Mouse (Mus musculus) kidney, postnatal 0 days (tissue): ENCODE measurements around the gene Fam120b. TPM values are rescaled to one million over a fixed set of nuclear protein-coding genes. Genes with fewer than 3 reads are reported as not detected.

Experiments used
- ATAC-seq: fragments of 200-750 bp; cut with Nextera tagmentation; replicated peaks from 2 replicates; pipeline ENCODE4 v1.8.0; 2017; ENCODE audit warnings: low read depth, moderate number of reproducible peaks, moderate TSS enrichment, moderate library complexity; ENCODE audit not compliant: low FRiP score
- DNase-seq: peaks from one replicate; pipeline ENCODE4 v3.0.0-alpha.2; 2016; ENCODE audit warnings: low spot score
- H3K27ac ChIP-seq: fragments of 300-500 bp; sonication (generic); 2 replicates; pipeline ENCODE4 v1.5.1; 2014; ENCODE audit warnings: mild to moderate bottlenecking
- H3K27me3 ChIP-seq: fragments of 300-500 bp; sonication (generic); 2 replicates; pipeline ENCODE4 v1.6.1; 2014; ENCODE audit warnings: low read length, mixed read lengths; ENCODE audit not compliant: insufficient read depth
- H3K36me3 ChIP-seq: fragments of 300-500 bp; sonication (generic); 2 replicates; pipeline ENCODE4 v1.6.1; 2014; ENCODE audit warnings: low read length, mixed read lengths; ENCODE audit not compliant: insufficient read depth
- H3K4me1 ChIP-seq: fragments of 300-500 bp; sonication (generic); replicated peaks from 2 replicates; pipeline ENCODE4 v1.6.1; 2014; ENCODE audit warnings: antibody characterized with exemption, low read length, mixed read lengths; ENCODE audit not compliant: insufficient read depth
- H3K4me2 ChIP-seq: fragments of 300-500 bp; sonication (generic); 2 replicates; pipeline ENCODE4 v1.6.1; 2014; ENCODE audit warnings: mild to moderate bottlenecking, low read length, moderate library complexity, mixed read lengths
- H3K4me3 ChIP-seq: fragments of 300-500 bp; sonication (generic); replicated peaks from 2 replicates; pipeline ENCODE4 v1.5.1; 2014; ENCODE audit warnings: low read depth, low read length
- H3K9ac ChIP-seq: fragments of 300-500 bp; sonication (generic); 2 replicates; pipeline ENCODE4 v1.6.1; 2014; ENCODE audit warnings: low read depth, low read length
- H3K9me3 ChIP-seq: fragments of 300-500 bp; sonication (generic); replicated peaks from 2 replicates; pipeline ENCODE4 v1.6.1; 2016; ENCODE audit warnings: low read length, inconsistent platforms, mixed read lengths
- CTCF ChIP-seq: IDR thresholded peaks from 2 replicates; pipeline ENCODE4 v1.5.1; 2016; ENCODE audit warnings: antibody characterized with exemption, low read depth, mild to moderate bottlenecking, moderate library complexity
- WGBS: fragments of 180-500 bp; shearing (Covaris S2); extraction: QIAGEN DNeasy Blood & Tissue Kit; methylation state at CpG from one replicate; pipeline ENCODE4 v1.1.7; 2014; 5-methylcytosine and 5-hydroxymethylcytosine counted together
- polyA plus RNA-seq: library from polyadenylated mRNA; unstranded; fragments of >200 nt; fragmentation: Nextera tagmentation; extraction: Ambion mirVana; gene quantifications from 2 replicates; pipeline ENCODE4 v1.2.1, GENCODE M21; 2015

Fam120b gene
- polyA plus RNA-seq, 1 experiment from 2014 or later = 18.4 TPM

GRCm38 (mm10) chr17:15383360-15383759, 12.6 kb upstream of the Fam120b start:
- H3K36me3 ChIP-seq = no peaks in the 10 kb centered on the region
- H3K4me3 ChIP-seq = no peak overlapping the region
- peaks cover 16% of the 10 kb centered on the region for H3K4me1 ChIP-seq
- H3K9ac ChIP-seq = no peak overlapping the region
- no peak overlapping the region for H3K4me2 ChIP-seq
- H3K9me3 ChIP-seq = no peaks in the 10 kb centered on the region
- ATAC-seq = no peak
- DNase-seq = no peak
- H3K27me3 ChIP-seq = 0 out of 2 replicates have a peak, but pooled peaks cover 4% of the 10 kb centered on the region
- WGBS = 94% methylated on average over 5 of the region's 5 CpGs
- H3K27ac ChIP-seq = no peak overlapping the region
- TF ChIP-seq CTCF = peak; percentile 21; the same call in 1 of the 2 replicates

GRCm38 (mm10) chr17:15388892-15389291, 7.1 kb upstream of the Fam120b start:
- WGBS = 56% methylated on average over 4 of the region's 4 CpGs
- H3K27ac ChIP-seq = peak overlapping the region; percentile 31; the same call in 1 of the 2 replicates
- no peak overlapping the region for H3K9ac ChIP-seq
- no peaks in the 10 kb centered on the region for H3K9me3 ChIP-seq
- no peak overlapping the region for H3K4me2 ChIP-seq
- no peak for ATAC-seq
- DNase-seq = no peak
- no peak overlapping the region for H3K4me3 ChIP-seq
- no peaks in the 10 kb centered on the region for H3K36me3 ChIP-seq
- H3K4me1 ChIP-seq = no peaks in the 10 kb centered on the region
- H3K27me3 ChIP-seq = no peaks in the 10 kb centered on the region
- TF ChIP-seq CTCF = no peak

- no peaks in the 10 kb centered on the region for H3K27me3 ChIP-seq
- no peaks in the 10 kb centered on the region for H3K36me3 ChIP-seq
- no peak for DNase-seq
- H3K9me3 ChIP-seq = no peaks in the 10 kb centered on the region
- H3K4me2 ChIP-seq = no peak overlapping the region
- no peak overlapping the region for H3K4me3 ChIP-seq
- TF ChIP-seq CTCF = no peak
- WGBS = 56% methylated on average over 8 of the region's 8 CpGs
- 0 out of 2 replicates have a peak, but pooled peaks have one; percentile 36 for ATAC-seq
- H3K9ac ChIP-seq = no peak overlapping the region
- H3K27ac ChIP-seq = no peak overlapping the region
- no peaks in the 10 kb centered on the region for H3K4me1 ChIP-seq
Observed at GRCm38 (mm10) chr17:15389356-15389755, 6.6 kb upstream of the Fam120b start.

GRCm38 (mm10) chr17:15401716-15402115, 5.7 kb downstream of the Fam120b start:
- no peak for TF ChIP-seq CTCF
- no peak overlapping the region for H3K4me2 ChIP-seq
- H3K27me3 ChIP-seq = no peaks in the 10 kb centered on the region
- no peak overlapping the region for H3K4me3 ChIP-seq
- 97% methylated on average over 17 of the region's 17 CpGs for WGBS
- H3K9me3 ChIP-seq = no peaks in the 10 kb centered on the region
- DNase-seq = no peak
- peaks cover 8% of the 10 kb centered on the region for H3K4me1 ChIP-seq
- ATAC-seq = no peak
- no peak overlapping the region for H3K27ac ChIP-seq
- H3K9ac ChIP-seq = no peak overlapping the region
- H3K36me3 ChIP-seq = peaks cover 28% of the 10 kb centered on the region

- Histone ChIP-seq H3K4me2 (no peak overlapping the region), H3K27me3 (no peaks in the 10 kb centered on the region), H3K9me3 (no peaks in the 10 kb centered on the region), H3K4me3 (no peak overlapping the region), H3K4me1 (no peaks in the 10 kb centered on the region), H3K27ac (no peak overlapping the region), H3K36me3 (peaks cover 64% of the 10 kb centered on the region), H3K9ac (no peak overlapping the region)
- TF ChIP-seq CTCF = no peak
- no peak for ATAC-seq
- DNase-seq = no peak
- 85% methylated on average over 2 of the region's 2 CpGs for WGBS
Observed at GRCm38 (mm10) chr17:15406576-15406975, 10.6 kb downstream of the Fam120b start.

- ATAC-seq (no peak), DNase-seq (no peak)
- WGBS = 89% methylated on average over 10 of the region's 10 CpGs
- no peak overlapping the region for H3K27ac ChIP-seq
- H3K4me1 ChIP-seq = no peaks in the 10 kb centered on the region
- no peaks in the 10 kb centered on the region for H3K27me3 ChIP-seq
- H3K4me3 ChIP-seq = no peak overlapping the region
- H3K4me2 ChIP-seq = no peak overlapping the region
- TF ChIP-seq CTCF = no peak
- H3K9ac ChIP-seq = no peak overlapping the region
- no peaks in the 10 kb centered on the region for H3K9me3 ChIP-seq
- peaks cover 50% of the 10 kb centered on the region for H3K36me3 ChIP-seq
Observed at GRCm38 (mm10) chr17:15409261-15409660, 13.3 kb downstream of the Fam120b start.

- Histone ChIP-seq H3K9ac (no peak overlapping the region), H3K27ac (no peak overlapping the region), H3K36me3 (peaks cover 55% of the 10 kb centered on the region), H3K9me3 (no peaks in the 10 kb centered on the region), H3K4me3 (no peak overlapping the region), H3K4me2 (no peak overlapping the region), H3K4me1 (no peaks in the 10 kb centered on the region), H3K27me3 (no peaks in the 10 kb centered on the region)
- DNase-seq (no peak), ATAC-seq (no peak)
- WGBS = 100% methylated on average over 1 of the region's 1 CpGs
- no peak for TF ChIP-seq CTCF
Observed at GRCm38 (mm10) chr17:15410861-15411260, 14.9 kb downstream of the Fam120b start.
